Mouse (Mus musculus): ENCODE results near the gene F11r.
A peak's percentile ranks its signal among the peaks of the same experiment; 100 is the strongest.

GRCm38 (mm10) chr1:171503250-171503591, 65.9 kb downstream of the F11r start, which contains the start of gene Alyref2:
- peak; percentile 44 for TF ChIP-seq CTCF (conservative IDR thresholded peaks at IDR 0.05; ENCODE audit: low read length)
- TF ChIP-seq POU5F1 (IDR thresholded peaks at IDR 0.05; ENCODE audit: borderline replicate concordance, low read length) = no peak
